Mouse (Mus musculus) frontal cortex, postnatal 36 days (tissue): ENCODE data around the gene Gm21974.
"Not testable (repeated sequence)": the region's sequence is repeated elsewhere in the genome, so short reads cannot be mapped to it uniquely, and the experiment has no call there.

Experiments used
- DNase-seq, 2 experiments: peaks; one replicate each; pipeline ENCODE4 v3.0.0; 2022; ENCODE audit warnings: low spot score in 2 of 2

Gene Gm21974

GRCm38 (mm10) chr7:127915293-127915692 is 20.0 kb upstream of the Gm21974 start:
- no peak for DNase-seq

- DNase-seq: no peak
These were observed 17.7 kb upstream of the Gm21974 start for GRCm38 (mm10) chr7:127912938-127913337.

GRCm38 (mm10) chr7:127912190-127912871 is 17.1 kb upstream of the Gm21974 start, which contains the start of gene Kat8:
Kat8 (plus strand) TSS chr7:127912516.
- DNase-seq: peak; percentile 85 to 89

- no peak for DNase-seq
These were observed 13.4 kb upstream of the Gm21974 start for GRCm38 (mm10) chr7:127908656-127909055.

GRCm38 (mm10) chr7:127907939-127908338 is 12.7 kb upstream of the Gm21974 start:
- DNase-seq: no peak

GRCm38 (mm10) chr7:127903971-127904796 is 8.9 kb upstream of the Gm21974 start, which contains the start of gene Bckdk:
Bckdk (plus strand) TSS chr7:127904082.
- DNase-seq: peak; percentile 81 to 83

GRCm38 (mm10) chr7:127901772-127902171 is 6.5 kb upstream of the Gm21974 start:
- DNase-seq: no peak

- no peak for DNase-seq
These were observed 4.7 kb upstream of the Gm21974 start for GRCm38 (mm10) chr7:127899997-127900396.

- no peak for DNase-seq
These were observed 3.1 kb upstream of the Gm21974 start for GRCm38 (mm10) chr7:127898179-127898956.

- DNase-seq: no peak
These were observed 2.3 kb upstream of the Gm21974 start for GRCm38 (mm10) chr7:127897542-127897941.

- peak in 1 of 2 experiments; percentile 31 for DNase-seq
These were observed 1.1 kb upstream of the Gm21974 start for GRCm38 (mm10) chr7:127896384-127896783.

- DNase-seq: not testable (repeated sequence)
These were observed 637 bp upstream of the Gm21974 start for GRCm38 (mm10) chr7:127895891-127896290.

- no peak for DNase-seq
These were observed 774 bp downstream of the Gm21974 start for GRCm38 (mm10) chr7:127894480-127894879.

GRCm38 (mm10) chr7:127890798-127891197 is 4.5 kb downstream of the Gm21974 start, which contains the start of gene Prss53:
Prss53 (minus strand) TSS chr7:127890970.
- no peak for DNase-seq

- DNase-seq: no peak
These were observed 6.4 kb downstream of the Gm21974 start for GRCm38 (mm10) chr7:127888821-127889220.

- DNase-seq: no peak
These were observed 7.5 kb downstream of the Gm21974 start for GRCm38 (mm10) chr7:127887781-127888180.

GRCm38 (mm10) chr7:127887191-127887590 is 8.1 kb downstream of the Gm21974 start:
- no peak for DNase-seq

GRCm38 (mm10) chr7:127886551-127886950 is 8.7 kb downstream of the Gm21974 start:
- no peak for DNase-seq

GRCm38 (mm10) chr7:127885951-127886350 is 9.3 kb downstream of the Gm21974 start:
- peak in 1 of 2 experiments; percentile 19 for DNase-seq

- DNase-seq: no peak
These were observed 14.8 kb downstream of the Gm21974 start for GRCm38 (mm10) chr7:127880431-127880830.

- no peak for DNase-seq
These were observed 16.0 kb downstream of the Gm21974 start for GRCm38 (mm10) chr7:127879301-127879700.
